In the genomic region with DNA sequence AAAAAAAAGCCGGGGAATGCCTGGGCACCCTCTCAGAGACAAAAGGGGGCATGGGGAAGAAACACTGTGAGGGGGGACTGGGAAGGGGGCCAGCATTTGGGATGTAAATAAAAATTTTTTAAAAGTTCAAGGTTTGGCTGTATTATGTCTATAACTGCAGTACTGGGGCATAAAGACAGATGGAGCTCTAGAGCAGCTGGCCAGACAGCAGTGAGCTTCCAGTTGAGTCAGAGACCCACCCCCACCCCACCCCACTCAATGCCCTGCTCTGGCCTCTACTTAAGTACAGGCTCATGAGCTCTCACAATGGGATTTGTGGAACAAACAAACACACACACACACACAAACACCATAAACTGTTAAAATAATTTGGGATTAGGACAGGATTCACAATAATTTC, we compare ENCODE assay signal across 8 mouse cellular contexts. TPM values are rescaled to one million over a fixed set of nuclear protein-coding genes. Genes with fewer than 3 reads are reported as not detected.
A peak's percentile ranks its signal among the peaks of the same experiment; 100 is the strongest.
DNase-seq lines count a peak whose midpoint lies in the region; ATAC-seq and TF ChIP-seq lines count a peak whose summit lies in the region.

No protein-coding gene starts in this region.

- no peaks in the 10 kb centered on the region for H3K9me3 ChIP-seq in embryonic facial prominence, embryonic 14.5 days (ENCODE audit: control insufficient read depth, low read length)
- no peaks in the 10 kb centered on the region for H3K9me3 ChIP-seq in lung, postnatal 0 days (ENCODE audit: low read length)

- no peak for ATAC-seq in embryonic facial prominence, embryonic 14.5 days (ENCODE audit: low read depth)
- ATAC-seq in lung, postnatal 0 days: peak; percentile 70

- WGBS in embryonic facial prominence, embryonic 14.5 days: 63% methylated on average over 1 of the region's 1 CpGs
- WGBS in lung, postnatal 0 days: 27% methylated on average over 1 of the region's 1 CpGs

- no peak overlapping the region for H3K27ac ChIP-seq in layer of hippocampus, adult 2 months
- no peak overlapping the region for H3K27ac ChIP-seq in embryonic facial prominence, embryonic 14.5 days (replicated peaks; ENCODE audit: low read depth, low read length)
- no peak overlapping the region for H3K27ac ChIP-seq in lung, postnatal 0 days (ENCODE audit: low read length)

- TF ChIP-seq EP300 in lung, postnatal 0 days (IDR thresholded peaks at IDR 0.05): no peak

- H3K36me3 ChIP-seq in embryonic facial prominence, embryonic 14.5 days (ENCODE audit: control insufficient read depth, insufficient read depth, low read length): no peaks in the 10 kb centered on the region
- no peaks in the 10 kb centered on the region for H3K36me3 ChIP-seq in lung, postnatal 0 days (ENCODE audit: insufficient read depth, low read length)

- no peak overlapping the region for H3K4me2 ChIP-seq in embryonic facial prominence, embryonic 14.5 days (ENCODE audit: low read depth, low read length)
- no peak overlapping the region for H3K4me2 ChIP-seq in lung, postnatal 0 days (replicated peaks; ENCODE audit: low read depth, low read length)

- H3K4me1 ChIP-seq in embryonic facial prominence, embryonic 14.5 days (ENCODE audit: control insufficient read depth, insufficient read depth, low read length): no peaks in the 10 kb centered on the region
- H3K4me1 ChIP-seq in lung, postnatal 0 days (ENCODE audit: insufficient read depth, low read depth, low read length): no peaks in the 10 kb centered on the region

- H3K4me3 ChIP-seq in layer of hippocampus, adult 2 months: no peak overlapping the region
- no peak overlapping the region for H3K4me3 ChIP-seq in embryonic facial prominence, embryonic 14.5 days (ENCODE audit: low read depth, low read length)
- no peak overlapping the region for H3K4me3 ChIP-seq in lung, postnatal 0 days (ENCODE audit: low read depth, low read length)

- H3K9ac ChIP-seq in embryonic facial prominence, embryonic 14.5 days (ENCODE audit: low read depth, low read length): no peak overlapping the region
- no peak overlapping the region for H3K9ac ChIP-seq in lung, postnatal 0 days (replicated peaks; ENCODE audit: low read depth)

- peak; percentile 83 for TF ChIP-seq CTCF in layer of hippocampus, adult 2 months (conservative IDR thresholded peaks at IDR 0.05)
- TF ChIP-seq CTCF in lung, postnatal 0 days (IDR thresholded peaks at IDR 0.05): peak; percentile 84

- DNase-seq in adrenal gland, adult 2 months: peak; percentile 17
- DNase-seq in adrenal gland, postnatal 25 days: no peak
- peak in 1 of 2 experiments; percentile 37 for DNase-seq in layer of hippocampus, adult 2 months (ENCODE audit: low spot score in 2 of 2)
- DNase-seq in layer of hippocampus, adult 9-11 months: no peak
- peak; percentile 20 for DNase-seq in embryonic facial prominence, embryonic 14.5 days (ENCODE audit: low spot score)
- DNase-seq in lung, postnatal 0 days (ENCODE audit: low spot score): peak; percentile 70
- DNase-seq in ovary, adult 18-20 months (ENCODE audit: low spot score): no peak
- DNase-seq in right cerebral cortex, postnatal 10 days (ENCODE audit: low spot score in 2 of 2): no peak

- no peaks in the 10 kb centered on the region for H3K27me3 ChIP-seq in embryonic facial prominence, embryonic 14.5 days (replicated peaks; ENCODE audit: control insufficient read depth, insufficient read depth, low read length)
- no peaks in the 10 kb centered on the region for H3K27me3 ChIP-seq in lung, postnatal 0 days (replicated peaks; ENCODE audit: insufficient read depth, low read length)

RNA-seq across cellular contexts. Expression of a gene that starts 43.9 kb away (rescaled TPM):
- 100 to 1,000 TPM in 1 of 2 experiments, 10 to 100 TPM in 1; 61.4 to 104 TPM for total RNA-seq in adrenal gland, adult 2 months (2021)
- polyA plus RNA-seq in adrenal gland, adult 2 months (2012; rRNA removed): 46.1 and 66.4 TPM in 2 replicates
- 89.8 and 97.7 TPM in 2 replicates for total RNA-seq in adrenal gland, postnatal 25 days (2021)
- total RNA-seq in layer of hippocampus, adult 2 months (2021): 10 to 100 TPM; 79.4 to 83.9 TPM
- 63.6 and 64.0 TPM in 2 replicates for polyA plus RNA-seq in embryonic facial prominence, embryonic 14.5 days (2014; fragmentation: Nextera tagmentation; extraction: Ambion mirVana)
- polyA plus RNA-seq in lung, postnatal 0 days (2015; fragmentation: Nextera tagmentation; extraction: Ambion mirVana): 38.7 and 51.5 TPM in 2 replicates

Comparison
In these comparisons a context has a peak if more than half of its experiments do, and no peak if none do; other contexts are left out.
1. DNase-seq: peak in adrenal gland, adult 2 months (single experiment), embryonic facial prominence, embryonic 14.5 days (single experiment) and lung, postnatal 0 days (single experiment); none in adrenal gland, postnatal 25 days (single experiment), layer of hippocampus, adult 9-11 months (single experiment), ovary, adult 18-20 months (single experiment) and right cerebral cortex, postnatal 10 days (0 of 2).